Mouse (Mus musculus) midbrain, embryonic 11.5 days (tissue): ENCODE results near the gene D630003M21Rik. TPM values are rescaled to one million over a fixed set of nuclear protein-coding genes. Genes with fewer than 3 reads are reported as not detected.
A peak's percentile ranks its signal among the peaks of the same experiment; 100 is the strongest.

ENCODE experiments used
- ATAC-seq: fragments of 200-750 bp; cut with Nextera tagmentation; 2 replicates; pipeline ENCODE4 v1.8.0; 2017; ENCODE audit warnings: moderate TSS enrichment, moderate library complexity; ENCODE audit not compliant: low FRiP score
- DNase-seq: peaks from one replicate; pipeline ENCODE4 v3.0.0; 2015; ENCODE audit warnings: low spot score; ENCODE audit errors: missing footprints
- H3K27ac ChIP-seq: fragments of 300-500 bp; sonication (generic); 2 replicates; pipeline ENCODE4 v1.5.1; 2014; ENCODE audit warnings: low read depth, low read length
- H3K27me3 ChIP-seq: fragments of 300-500 bp; sonication (generic); 2 replicates; pipeline ENCODE4 v1.6.1; 2014; ENCODE audit warnings: mild to moderate bottlenecking, low read length, moderate library complexity, mixed read lengths; ENCODE audit not compliant: control insufficient read depth, insufficient read depth
- H3K36me3 ChIP-seq: fragments of 300-500 bp; sonication (generic); 2 replicates; pipeline ENCODE4 v1.6.1; 2014; ENCODE audit warnings: mild to moderate bottlenecking, low read length, moderate library complexity, mixed read lengths; ENCODE audit not compliant: control insufficient read depth, insufficient read depth
- H3K4me1 ChIP-seq: fragments of 300-500 bp; sonication (generic); 2 replicates; pipeline ENCODE4 v1.6.1; 2014; ENCODE audit warnings: low read length; ENCODE audit not compliant: control insufficient read depth, insufficient read depth
- H3K4me2 ChIP-seq: fragments of 300-500 bp; sonication (generic); 2 replicates; pipeline ENCODE4 v1.6.1; 2014; ENCODE audit warnings: mild to moderate bottlenecking, moderate library complexity
- H3K4me3 ChIP-seq: fragments of 300-500 bp; sonication (generic); 2 replicates; pipeline ENCODE4 v1.5.1; 2014; ENCODE audit warnings: low read depth, low read length
- H3K9ac ChIP-seq: fragments of 300-500 bp; sonication (generic); 2 replicates; pipeline ENCODE4 v1.6.1; 2014; ENCODE audit warnings: low read length
- H3K9me3 ChIP-seq: fragments of 300-500 bp; sonication (generic); 2 replicates; pipeline ENCODE4 v1.6.1; 2016; ENCODE audit warnings: low read length; ENCODE audit not compliant: control insufficient read depth
- WGBS: fragments of 180-500 bp; shearing (Covaris S2); extraction: QIAGEN DNeasy Blood & Tissue Kit; methylation state at CpG from one replicate; pipeline ENCODE4 v1.1.7; 2014; 5-methylcytosine and 5-hydroxymethylcytosine counted together
- polyA plus RNA-seq: library from polyadenylated mRNA; unstranded; fragments of >200 nt; fragmentation: Nextera tagmentation; extraction: Ambion mirVana; gene quantifications from 2 replicates; pipeline ENCODE4 v1.2.1, GENCODE M21; 2014

D630003M21Rik gene
- polyA plus RNA-seq, 1 experiment from 2014 or later, result 0.92 TPM

DNA sequence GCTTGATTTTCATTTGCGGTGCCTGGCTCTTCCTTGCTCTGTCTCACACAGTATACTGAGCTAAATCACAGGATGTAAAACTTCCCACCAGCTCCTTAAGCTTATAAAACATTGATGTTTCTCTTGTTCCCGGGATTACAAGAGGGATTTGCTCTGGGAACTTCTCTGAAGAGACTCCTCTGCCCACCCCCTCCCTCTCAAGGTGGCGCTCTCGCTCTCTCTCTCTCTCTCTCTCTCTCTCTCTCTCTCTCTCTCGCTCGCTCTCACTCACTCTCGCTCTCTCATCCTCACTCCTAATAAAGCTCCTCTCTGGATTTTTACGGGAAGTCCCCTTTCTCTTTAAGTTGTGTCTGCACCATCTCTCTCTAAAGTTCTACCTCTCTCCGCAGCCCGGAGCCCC, 18.1 kb downstream of the D630003M21Rik start:
- no peak for ATAC-seq

DNA sequence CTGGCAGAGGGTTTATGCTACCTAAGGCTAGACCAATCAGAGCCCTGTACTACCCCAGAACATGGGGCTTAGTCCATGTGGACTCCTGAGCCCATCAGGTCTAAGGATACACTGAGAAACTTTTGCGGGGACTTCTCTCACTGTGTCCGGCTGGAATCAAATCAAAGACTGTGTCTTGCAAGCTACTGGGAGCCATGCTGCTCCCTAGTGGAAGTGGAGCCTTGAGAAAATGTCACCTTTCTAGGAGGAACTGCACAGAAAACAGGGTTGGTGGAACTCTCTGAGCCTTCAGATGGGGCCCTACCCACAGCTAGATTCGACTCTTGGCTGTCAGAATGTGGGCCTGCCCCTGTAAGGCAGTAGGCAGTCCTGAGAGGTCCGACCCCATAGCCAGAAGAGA, 18.5 kb downstream of the D630003M21Rik start:
- Histone ChIP-seq H3K36me3 (no peaks in the 10 kb centered on the region), H3K9ac (no peak overlapping the region), H3K4me2 (no peak overlapping the region), H3K27ac (no peak overlapping the region), H3K4me1 (no peaks in the 10 kb centered on the region; the same call in none of the 2 replicates), H3K27me3 (no peaks in the 10 kb centered on the region), H3K4me3 (no peak overlapping the region), H3K9me3 (no peaks in the 10 kb centered on the region)
- WGBS, result 50% methylated on average over 4 of the region's 4 CpGs
- DNase-seq (no peak), ATAC-seq (no peak)

More for the DNA sequence above, 18.1 kb downstream of the D630003M21Rik start:
- no peak overlapping the region for H3K4me3 ChIP-seq
- H3K9me3 ChIP-seq, result no peaks in the 10 kb centered on the region
- no peak overlapping the region for H3K9ac ChIP-seq
- H3K27me3 ChIP-seq, result no peaks in the 10 kb centered on the region
- no peaks in the 10 kb centered on the region for H3K36me3 ChIP-seq
- no peaks in the 10 kb centered on the region; the same call in none of the 2 replicates for H3K4me1 ChIP-seq
- peak overlapping the region; percentile 22; the same call in 1 of the 2 replicates for H3K4me2 ChIP-seq
- H3K27ac ChIP-seq, result no peak overlapping the region
- DNase-seq, result no peak
- WGBS, result 24% methylated on average over 10 of the region's 10 CpGs

DNA sequence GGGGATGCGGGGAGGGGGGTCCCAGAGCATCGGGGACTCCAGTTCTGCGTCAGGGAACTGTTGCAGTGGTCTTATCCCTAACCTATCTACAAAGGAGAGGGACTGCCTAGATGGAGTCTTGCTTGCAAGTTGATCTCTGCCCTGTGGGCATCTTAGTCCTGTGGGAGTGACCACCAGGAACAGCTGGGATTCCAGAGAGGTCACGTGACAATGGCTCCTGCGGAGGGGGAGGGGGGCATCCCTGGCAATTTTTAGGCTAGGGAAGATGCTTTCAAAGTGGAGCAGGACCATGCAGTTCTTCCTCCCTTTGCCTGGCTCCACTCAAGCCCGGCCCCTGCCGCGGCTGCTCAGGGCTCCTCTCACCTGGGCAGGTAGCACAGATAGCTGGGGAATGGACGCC, 19.2 kb downstream of the D630003M21Rik start:
- no peak for ATAC-seq
- WGBS, result 75% methylated on average over 8 of the region's 9 CpGs

DNA sequence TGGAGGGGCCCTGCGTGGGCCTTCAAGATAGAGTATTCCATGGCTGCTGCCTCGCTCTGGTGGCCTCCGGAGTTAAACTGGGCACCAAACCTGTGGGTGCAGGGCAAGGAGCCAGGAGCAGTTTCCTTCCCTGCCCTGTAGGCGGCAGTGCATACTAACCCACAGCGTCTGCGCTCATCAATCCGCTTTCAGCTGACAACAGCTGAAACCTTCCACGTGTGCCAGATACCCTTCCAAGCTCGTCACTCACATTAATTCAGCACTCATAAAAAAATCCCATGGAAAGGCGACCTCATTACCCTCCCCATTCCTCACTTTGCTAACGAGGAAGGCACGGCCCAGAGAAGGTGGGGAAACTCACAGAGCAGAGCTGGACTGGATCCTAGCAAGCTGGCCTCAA, 21.2 kb downstream of the D630003M21Rik start:
- whole genome bisulfite sequencing, result 14% methylated on average over 12 of the region's 12 CpGs
- H3K9me3 ChIP-seq, result no peaks in the 10 kb centered on the region
- H3K27me3 ChIP-seq, result no peaks in the 10 kb centered on the region
- H3K4me2 ChIP-seq, result no peak overlapping the region
- no peak overlapping the region for H3K4me3 ChIP-seq
- ATAC-seq (peak; percentile 34; the same call in 1 of the 2 replicates), DNase-seq (peak; percentile 95)
- no peaks in the 10 kb centered on the region; the same call in none of the 2 replicates for H3K4me1 ChIP-seq
- no peak overlapping the region for H3K27ac ChIP-seq
- H3K36me3 ChIP-seq, result no peaks in the 10 kb centered on the region
- H3K9ac ChIP-seq, result no peak overlapping the region

More for the DNA sequence above, 19.2 kb downstream of the D630003M21Rik start:
- Histone ChIP-seq H3K9me3 (no peaks in the 10 kb centered on the region), H3K27me3 (no peaks in the 10 kb centered on the region), H3K4me3 (no peak overlapping the region), H3K27ac (no peak overlapping the region), H3K4me2 (no peak overlapping the region), H3K9ac (no peak overlapping the region), H3K4me1 (no peaks in the 10 kb centered on the region; the same call in none of the 2 replicates), H3K36me3 (no peaks in the 10 kb centered on the region)
- no peak for DNase-seq

DNA sequence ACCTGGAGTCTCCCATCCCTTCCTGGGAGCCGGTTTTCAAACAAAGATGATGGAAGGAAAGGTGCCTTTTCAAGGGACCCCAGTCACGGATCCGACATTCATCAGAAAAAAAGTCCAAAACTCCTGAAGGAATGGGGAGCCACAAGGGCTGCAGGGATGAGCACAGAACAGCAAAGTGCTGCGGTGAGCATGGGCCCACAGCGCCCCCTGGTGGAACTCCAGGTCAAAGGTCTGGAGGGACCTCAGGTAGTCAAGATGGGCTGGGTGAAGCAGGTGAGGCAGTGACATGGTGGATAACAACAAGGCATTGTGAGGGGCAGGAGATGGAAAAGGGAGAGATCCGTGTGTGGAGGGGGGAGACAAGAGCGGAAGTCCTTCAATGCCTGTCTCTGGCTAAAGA, 24.9 kb downstream of the D630003M21Rik start:
- Histone ChIP-seq H3K27me3 (no peaks in the 10 kb centered on the region), H3K9me3 (no peaks in the 10 kb centered on the region), H3K4me1 (no peaks in the 10 kb centered on the region), H3K27ac (no peak overlapping the region), H3K9ac (no peak overlapping the region), H3K4me3 (no peak overlapping the region), H3K36me3 (no peaks in the 10 kb centered on the region), H3K4me2 (no peak overlapping the region)
- peak; percentile 97 for DNase-seq
- WGBS, result 5% methylated on average over 7 of the region's 7 CpGs
- peak; percentile 66; the same call in 1 of the 2 replicates for ATAC-seq

DNA sequence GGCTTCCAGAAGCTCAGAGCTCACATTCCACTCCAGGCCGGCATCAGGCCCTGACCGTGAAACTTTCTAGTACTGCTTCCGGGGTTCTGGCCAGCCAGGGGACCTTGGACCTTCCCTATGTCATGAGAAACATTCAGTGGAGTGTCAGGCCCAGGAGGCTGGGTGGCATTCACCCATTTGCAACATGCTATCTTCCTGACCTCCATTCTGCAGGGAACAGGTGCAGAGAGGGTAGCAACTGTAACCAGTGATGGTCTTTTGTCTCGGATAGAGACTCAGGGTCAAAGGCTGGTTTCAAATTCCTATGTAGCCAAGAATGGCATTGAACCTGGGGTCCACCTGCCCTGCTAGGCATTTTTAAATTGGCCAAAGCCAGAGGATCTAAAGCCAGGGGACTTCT, 25.3 kb downstream of the D630003M21Rik start:
- no peak overlapping the region for H3K4me2 ChIP-seq
- no peak for ATAC-seq
- no peaks in the 10 kb centered on the region for H3K36me3 ChIP-seq
- H3K9me3 ChIP-seq, result no peaks in the 10 kb centered on the region
- H3K9ac ChIP-seq, result no peak overlapping the region
- DNase-seq, result no peak
- H3K27me3 ChIP-seq, result no peaks in the 10 kb centered on the region
- no peak overlapping the region for H3K27ac ChIP-seq
- H3K4me3 ChIP-seq, result no peak overlapping the region
- 87% methylated on average over 4 of the region's 4 CpGs for WGBS
- H3K4me1 ChIP-seq, result no peaks in the 10 kb centered on the region

DNA sequence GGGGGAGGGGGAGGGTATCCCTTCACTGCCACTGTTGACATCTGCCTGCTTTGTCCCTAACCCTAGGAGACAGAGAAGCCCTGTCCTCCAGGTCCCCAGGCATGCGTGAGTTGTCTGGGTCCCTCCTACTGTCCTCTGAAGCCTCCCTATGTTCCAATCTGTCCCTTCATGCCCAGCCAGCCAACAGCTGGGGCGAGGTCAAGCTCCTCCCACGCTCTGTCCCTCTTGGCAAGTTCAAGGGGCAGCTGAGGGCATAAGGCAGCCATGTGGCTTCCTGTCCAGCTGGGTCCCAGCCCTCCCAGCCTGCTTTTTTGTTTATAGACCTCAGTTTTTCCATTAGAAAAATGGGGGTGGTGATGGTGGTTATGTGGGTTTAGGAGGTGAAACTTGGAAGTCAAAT, 29.7 kb downstream of the D630003M21Rik start:
- Histone ChIP-seq H3K36me3 (no peaks in the 10 kb centered on the region), H3K9me3 (no peaks in the 10 kb centered on the region), H3K4me3 (no peak overlapping the region), H3K9ac (no peak overlapping the region), H3K27me3 (no peaks in the 10 kb centered on the region), H3K4me2 (no peak overlapping the region), H3K4me1 (0 out of 2 replicates have a peak, but pooled peaks cover 2% of the 10 kb centered on the region), H3K27ac (no peak overlapping the region)
- DNase-seq (no peak), ATAC-seq (no peak)
- WGBS, result 71% methylated on average over 3 of the region's 3 CpGs

DNA sequence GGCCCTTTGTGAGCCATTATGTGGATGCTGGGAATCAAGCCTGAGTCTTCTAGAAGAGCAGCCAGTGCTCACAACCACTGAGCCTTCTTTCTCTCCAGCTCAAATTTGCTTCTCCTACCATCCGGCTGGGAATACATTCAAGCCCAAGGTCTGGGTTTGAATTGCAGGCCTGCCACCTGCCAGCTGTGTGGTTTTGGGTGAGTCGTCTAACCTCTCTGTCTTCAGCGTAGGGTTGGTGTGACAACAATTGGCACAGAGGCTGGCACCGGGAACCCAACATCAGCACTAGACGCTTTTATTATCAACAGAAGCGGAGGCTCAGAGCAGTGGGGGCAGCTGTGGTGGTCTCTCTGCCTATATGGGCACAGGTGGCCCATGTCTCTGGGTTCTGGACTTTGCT, 30.2 kb downstream of the D630003M21Rik start:
- Histone ChIP-seq H3K4me3 (no peak overlapping the region), H3K9ac (no peak overlapping the region), H3K27ac (no peak overlapping the region), H3K27me3 (no peaks in the 10 kb centered on the region), H3K36me3 (no peaks in the 10 kb centered on the region), H3K4me1 (peaks cover 6% of the 10 kb centered on the region), H3K4me2 (no peak overlapping the region), H3K9me3 (no peaks in the 10 kb centered on the region)
- ATAC-seq (no peak), DNase-seq (no peak)
- 92% methylated on average over 6 of the region's 6 CpGs for WGBS

DNA sequence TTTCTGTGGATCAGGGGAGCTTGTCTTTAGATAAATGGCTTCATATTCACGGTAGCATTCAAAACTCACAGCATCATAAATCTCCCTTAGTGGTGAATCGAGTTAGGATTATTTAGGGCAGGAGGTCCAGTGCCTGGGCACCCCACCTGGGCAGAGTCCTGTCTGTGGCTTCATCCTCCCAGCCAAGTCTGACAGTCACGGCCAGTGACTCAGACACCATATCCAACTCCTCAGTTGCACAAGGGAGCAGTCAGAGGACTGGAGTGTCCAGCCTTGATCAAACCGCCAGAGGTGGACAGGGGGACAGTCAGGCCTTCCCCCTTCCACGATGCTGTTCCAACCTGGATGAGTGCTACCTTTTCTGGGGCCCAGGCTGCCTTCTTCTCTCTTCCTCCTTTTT, 31.1 kb downstream of the D630003M21Rik start:
- no peak overlapping the region for H3K27ac ChIP-seq
- no peak overlapping the region for H3K4me3 ChIP-seq
- H3K4me2 ChIP-seq, result no peak overlapping the region
- H3K9me3 ChIP-seq, result no peaks in the 10 kb centered on the region
- no peaks in the 10 kb centered on the region for H3K27me3 ChIP-seq
- ATAC-seq (no peak), DNase-seq (no peak)
- H3K9ac ChIP-seq, result no peak overlapping the region
- no peaks in the 10 kb centered on the region for H3K36me3 ChIP-seq
- 84% methylated on average over 5 of the region's 5 CpGs for WGBS
- H3K4me1 ChIP-seq, result peaks cover 11% of the 10 kb centered on the region
